Mouse (Mus musculus) thymus, adult 2 months (tissue): ENCODE results near the gene Slc25a31.

Experiments
- CTCF ChIP-seq: fragments of 200-500 bp; IDR thresholded peaks from 2 replicates; pipeline ENCODE4 v1.5.1; 2012; ENCODE audit warnings: mild to moderate bottlenecking, control low read depth, low read length, moderate library complexity, borderline replicate concordance; ENCODE audit not compliant: control insufficient read depth, poor library complexity, insufficient read depth; ENCODE audit errors: extremely low read depth
- POLR2A ChIP-seq: fragments of 200-500 bp; IDR thresholded peaks from 2 replicates; pipeline ENCODE4 v1.6.1; 2012; ENCODE audit warnings: mild to moderate bottlenecking, low read length, control low read depth, moderate library complexity; ENCODE audit not compliant: control insufficient read depth, poor library complexity, insufficient read depth; ENCODE audit errors: extremely low read depth

DNA sequence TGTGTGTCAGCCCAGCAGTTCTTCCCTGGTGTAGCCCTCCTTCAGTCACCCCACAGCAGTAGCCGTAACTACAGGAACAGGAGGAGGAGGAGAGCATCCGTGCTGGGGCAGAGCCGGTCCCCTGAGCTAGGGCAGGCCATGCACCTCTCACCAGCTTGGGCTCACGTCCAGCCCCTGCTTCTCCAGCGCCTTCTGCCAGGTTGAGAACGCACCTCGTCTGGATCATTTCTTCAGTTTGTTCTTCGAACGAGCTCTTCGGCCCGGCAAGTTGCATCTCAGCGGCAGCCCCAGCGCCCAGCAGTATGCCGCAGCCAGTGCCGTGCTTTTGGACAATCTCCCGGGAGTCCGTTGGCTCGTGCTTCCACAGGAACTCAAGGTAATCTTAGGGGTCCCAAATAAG lies 25.5 kb upstream of the Slc25a31 start:
- TF ChIP-seq POLR2A (no peak), CTCF (no peak)
